Mouse (Mus musculus) kidney, adult 2 months (tissue): ENCODE measurements around the gene Nav3.

Experiments used
- CTCF ChIP-seq: fragments of 200-500 bp; conservative IDR thresholded peaks from 2 replicates; pipeline ENCODE4 v1.5.1; 2011; ENCODE audit warnings: low read depth, mild to moderate bottlenecking, control low read depth, low read length, moderate library complexity, mixed read lengths; ENCODE audit not compliant: insufficient read depth, insufficient read length
- POLR2A ChIP-seq: fragments of 200-500 bp; IDR thresholded peaks from one replicate; pipeline ENCODE4 v1.6.1; 2011; ENCODE audit warnings: low read depth, low read length, control low read depth

DNA sequence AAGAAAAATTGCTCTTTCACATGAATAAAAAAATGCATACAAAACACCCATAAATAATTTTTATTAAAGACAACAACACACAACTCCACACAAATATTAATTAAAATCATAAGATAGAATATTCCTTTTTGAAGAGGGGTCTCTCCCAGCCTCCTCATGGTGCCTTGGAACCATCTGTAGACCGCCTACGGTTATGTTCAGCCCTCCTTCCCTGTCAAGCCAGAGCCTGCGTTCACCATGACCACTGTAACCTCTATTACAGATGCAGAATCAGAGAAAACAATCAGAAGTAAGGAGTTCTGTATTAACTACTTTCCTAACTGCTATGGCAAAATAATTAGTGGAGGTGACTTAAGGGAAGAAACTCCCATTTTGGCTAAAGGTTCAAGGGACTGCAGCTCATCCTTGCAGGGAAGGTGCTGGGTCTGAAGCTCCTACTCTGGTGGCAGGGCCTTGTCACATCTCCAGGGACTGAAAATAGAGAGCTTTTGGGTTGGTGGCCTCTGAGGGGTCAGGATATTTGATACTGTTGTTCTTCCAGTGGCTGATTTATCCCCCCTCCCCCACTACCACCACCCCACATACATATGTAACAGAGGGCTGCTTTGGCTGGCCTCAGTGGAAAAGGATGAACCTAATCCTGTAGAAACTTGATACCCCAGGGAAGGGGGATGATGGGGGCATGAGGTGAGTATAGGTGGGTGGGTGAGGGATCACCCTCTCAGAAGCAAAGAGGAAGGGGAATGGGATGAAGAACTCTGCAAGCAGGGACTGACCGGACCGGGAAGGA lies 343.1 kb downstream of the Nav3 start:
- TF ChIP-seq CTCF (no peak), POLR2A (no peak)
